Mouse (Mus musculus): ENCODE data around the gene Rbp7. TPM values are rescaled to one million over a fixed set of nuclear protein-coding genes. Genes with fewer than 3 reads are reported as not detected.
"Not testable (repeated sequence)": the region's sequence is repeated elsewhere in the genome, so short reads cannot be mapped to it uniquely, and the experiment has no call there.

Rbp7 gene
- polyA plus RNA-seq, 1 experiment from 2014 or later, result not detected

DNA sequence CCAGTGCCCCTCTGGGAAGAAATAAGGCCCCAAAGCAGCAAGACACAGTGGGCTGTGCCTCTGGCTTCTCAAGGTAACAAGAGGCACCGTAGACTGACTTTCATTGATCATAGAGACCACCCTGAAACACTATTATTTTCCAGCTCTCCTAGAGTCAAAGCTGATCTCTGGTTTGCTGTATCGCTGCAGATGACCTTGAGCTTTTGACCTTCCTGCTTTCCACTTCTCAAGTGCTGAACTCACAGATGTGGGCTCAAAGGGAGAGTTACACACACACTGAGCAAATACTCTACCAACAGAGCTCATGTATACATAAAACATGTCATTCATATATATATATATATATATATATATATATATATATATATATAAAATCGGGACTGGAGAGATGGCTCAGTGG is 4.1 kb downstream of the Rbp7 start:
- Histone ChIP-seq H3K27me3 (no peaks in the 10 kb centered on the region), H3K4me3 (no peak overlapping the region), H3K36me3 (no peaks in the 10 kb centered on the region), H3K4me2 (no peak overlapping the region), H3K27ac (no peak overlapping the region), H3K4me1 (replicated peaks) (peaks cover 9% of the 10 kb centered on the region), H3K9me3 (no peaks in the 10 kb centered on the region), H3K9ac (no peak overlapping the region)
- no peak for ATAC-seq (ENCODE audit: low FRiP score)
- WGBS, result 88% methylated on average over 3 of the region's 3 CpGs

DNA sequence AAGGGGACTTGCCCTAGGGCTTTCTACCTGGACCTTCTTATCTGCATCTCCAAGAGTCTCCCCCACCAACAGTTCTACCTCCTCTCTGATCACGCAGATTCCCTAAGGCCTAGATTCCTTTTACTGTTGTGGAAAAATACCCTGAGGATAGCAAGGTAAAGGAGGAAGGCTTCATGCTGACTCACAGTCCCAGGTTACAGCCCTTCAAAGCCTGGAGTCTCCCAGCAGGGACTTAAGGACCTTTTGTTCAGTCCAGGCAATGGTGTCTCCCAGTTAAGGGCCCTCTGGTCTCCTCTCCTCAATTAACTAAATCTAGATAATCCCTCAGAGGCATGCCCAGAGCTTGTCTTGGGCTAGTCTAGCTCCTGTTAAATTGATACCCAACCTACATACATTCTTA is 8.5 kb downstream of the Rbp7 start:
- peaks cover 22% of the 10 kb centered on the region for H3K4me1 ChIP-seq (replicated peaks)

DNA sequence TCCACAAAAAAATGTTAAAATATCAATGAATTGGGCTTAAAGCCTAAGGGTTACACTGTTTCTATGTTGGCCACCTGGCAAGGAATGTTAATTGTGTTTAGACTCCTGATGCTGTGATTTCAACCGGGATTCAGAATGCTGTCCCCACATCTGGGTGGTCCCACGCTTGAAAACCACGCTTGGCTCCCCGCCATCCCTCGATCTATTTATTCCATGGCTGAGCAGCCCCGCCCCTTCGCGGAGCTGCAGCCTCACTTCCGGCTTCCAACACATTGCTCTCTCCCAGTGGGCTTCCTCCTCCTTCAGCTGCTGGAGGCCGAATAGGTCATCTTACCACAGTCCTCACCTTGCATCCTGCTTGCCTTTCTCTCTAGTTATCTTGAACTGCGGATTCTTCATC is 8.9 kb downstream of the Rbp7 start:
- H3K36me3 ChIP-seq, result no peaks in the 10 kb centered on the region
- H3K9ac ChIP-seq, result peak overlapping the region; percentile 75
- peaks cover 22% of the 10 kb centered on the region for H3K4me1 ChIP-seq (replicated peaks)
- H3K9me3 ChIP-seq, result no peaks in the 10 kb centered on the region
- H3K4me2 ChIP-seq, result peak overlapping the region; percentile 60
- H3K4me3 ChIP-seq, result peak overlapping the region; percentile 31
- ATAC-seq (ENCODE audit: low FRiP score), result peak; percentile 74
- peak overlapping the region; percentile 96 for H3K27ac ChIP-seq
- WGBS, result 3% methylated on average over 11 of the region's 11 CpGs
- H3K27me3 ChIP-seq, result no peaks in the 10 kb centered on the region

More for the DNA sequence above, 8.5 kb downstream of the Rbp7 start:
- H3K9me3 ChIP-seq, result no peaks in the 10 kb centered on the region
- H3K4me2 ChIP-seq, result peak overlapping the region; percentile 60
- 0 out of 2 replicates have a peak overlapping the region, but pooled peaks have one; percentile 75 for H3K9ac ChIP-seq
- no peaks in the 10 kb centered on the region for H3K36me3 ChIP-seq
- no peak for ATAC-seq (ENCODE audit: low FRiP score)
- H3K27ac ChIP-seq, result peak overlapping the region; percentile 96
- WGBS, result 57% methylated on average over 1 of the region's 1 CpGs
- no peak overlapping the region for H3K4me3 ChIP-seq
- no peaks in the 10 kb centered on the region for H3K27me3 ChIP-seq

GRCm38 (mm10) chr4:149444964-149445701 is 9.6 kb downstream of the Rbp7 start:
- H3K4me3 ChIP-seq, result peak overlapping the region; percentile 31
- H3K4me1 ChIP-seq (replicated peaks), result peaks cover 22% of the 10 kb centered on the region
- no peaks in the 10 kb centered on the region for H3K9me3 ChIP-seq
- H3K36me3 ChIP-seq, result no peaks in the 10 kb centered on the region
- H3K9ac ChIP-seq, result peak overlapping the region; percentile 75
- H3K4me2 ChIP-seq, result peak overlapping the region; percentile 60
- no peaks in the 10 kb centered on the region for H3K27me3 ChIP-seq
- WGBS, result under 1% methylated on average over 36 of the region's 36 CpGs
- peak overlapping the region; percentile 96 for H3K27ac ChIP-seq
- peak; percentile 97 for ATAC-seq (ENCODE audit: low FRiP score)

- no peaks in the 10 kb centered on the region for H3K9me3 ChIP-seq
- no peaks in the 10 kb centered on the region for H3K36me3 ChIP-seq
- 0 out of 2 replicates have a peak, but pooled peaks have one; percentile 27 for ATAC-seq (ENCODE audit: low FRiP score)
- H3K4me2 ChIP-seq, result peak overlapping the region; percentile 60
- peak overlapping the region; percentile 31; the same call in 1 of the 2 replicates for H3K4me3 ChIP-seq
- peak overlapping the region; percentile 96 for H3K27ac ChIP-seq
- whole genome bisulfite sequencing, result 66% methylated on average over 1 of the region's 1 CpGs
- no peaks in the 10 kb centered on the region for H3K27me3 ChIP-seq
- peak overlapping the region; percentile 75 for H3K9ac ChIP-seq
- peaks cover 22% of the 10 kb centered on the region for H3K4me1 ChIP-seq (replicated peaks)
Measured at GRCm38 (mm10) chr4:149444465-149444864, 10.3 kb downstream of the Rbp7 start.

- no peak overlapping the region for H3K9ac ChIP-seq
- no peak overlapping the region for H3K27ac ChIP-seq
- ATAC-seq (ENCODE audit: low FRiP score), result no peak
- 62% methylated on average over 3 of the region's 3 CpGs for WGBS
- H3K4me3 ChIP-seq, result no peak overlapping the region
- no peaks in the 10 kb centered on the region for H3K9me3 ChIP-seq
- H3K4me2 ChIP-seq, result no peak overlapping the region
- H3K36me3 ChIP-seq, result no peaks in the 10 kb centered on the region
- peaks cover 22% of the 10 kb centered on the region for H3K4me1 ChIP-seq (replicated peaks)
- H3K27me3 ChIP-seq, result no peaks in the 10 kb centered on the region
Measured at GRCm38 (mm10) chr4:149442436-149442835, 12.3 kb downstream of the Rbp7 start.

- H3K36me3 ChIP-seq, result no peaks in the 10 kb centered on the region
- ATAC-seq (ENCODE audit: low FRiP score), result no peak
- H3K4me3 ChIP-seq, result no peak overlapping the region
- H3K27ac ChIP-seq, result no peak overlapping the region
- no peaks in the 10 kb centered on the region for H3K27me3 ChIP-seq
- WGBS, result 58% methylated on average over 8 of the region's 8 CpGs
- H3K4me2 ChIP-seq, result no peak overlapping the region
- H3K9ac ChIP-seq, result no peak overlapping the region
- no peaks in the 10 kb centered on the region for H3K9me3 ChIP-seq
- peaks cover 13% of the 10 kb centered on the region for H3K4me1 ChIP-seq (replicated peaks)
Measured at GRCm38 (mm10) chr4:149440576-149440975, 14.2 kb downstream of the Rbp7 start.

GRCm38 (mm10) chr4:149431887-149432286 is 22.9 kb downstream of the Rbp7 start:
- H3K4me2 ChIP-seq; H3K27me3 ChIP-seq; H3K27ac ChIP-seq; H3K9me3 ChIP-seq; H3K4me3 ChIP-seq; H3K4me1 ChIP-seq (replicated peaks); H3K9ac ChIP-seq; H3K36me3 ChIP-seq; ATAC-seq (ENCODE audit: low FRiP score): not testable (repeated sequence)
- 81% methylated on average over 1 of the region's 1 CpGs for WGBS

DNA sequence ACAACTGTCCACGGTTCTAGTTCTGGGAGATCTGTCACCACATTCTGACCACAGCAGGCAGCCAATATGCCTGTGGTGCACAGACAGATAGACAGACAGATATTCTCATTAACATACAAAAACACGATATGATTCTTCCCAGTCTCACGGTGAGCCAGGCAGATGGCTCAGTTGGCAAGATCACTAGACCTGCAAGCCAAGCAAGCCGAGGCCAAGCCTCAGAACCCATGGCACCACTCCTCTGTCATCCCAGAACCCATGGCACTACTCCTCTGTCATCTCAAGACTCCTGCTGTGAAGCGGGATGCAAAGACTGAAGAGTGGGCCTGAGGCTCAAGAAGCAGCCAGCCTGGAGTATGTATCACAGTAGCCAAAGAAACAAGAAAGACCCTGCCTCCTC is 25.2 kb downstream of the Rbp7 start:
- H3K27ac ChIP-seq, result no peak overlapping the region
- H3K9ac ChIP-seq, result no peak overlapping the region
- no peak overlapping the region for H3K4me3 ChIP-seq
- H3K9me3 ChIP-seq, result no peaks in the 10 kb centered on the region
- whole genome bisulfite sequencing, result 81% methylated on average over 5 of the region's 5 CpGs
- H3K4me1 ChIP-seq (replicated peaks), result peaks cover 7% of the 10 kb centered on the region
- H3K4me2 ChIP-seq, result no peak overlapping the region
- H3K27me3 ChIP-seq, result no peaks in the 10 kb centered on the region
- no peak for ATAC-seq (ENCODE audit: low FRiP score)
- H3K36me3 ChIP-seq, result no peaks in the 10 kb centered on the region

- Histone ChIP-seq H3K4me1 (replicated peaks) (peaks cover 30% of the 10 kb centered on the region), H3K36me3 (no peaks in the 10 kb centered on the region), H3K9ac (peak within 1 kb of the TSS; percentile 95), H3K4me3 (peak within 1 kb of the TSS; percentile 96), H3K9me3 (no peaks in the 10 kb centered on the region), H3K27me3 (no peaks in the 10 kb centered on the region), H3K27ac (peak within 1 kb of the TSS; percentile 99), H3K4me2 (peak within 1 kb of the TSS; percentile 89)
- WGBS, result under 1% methylated on average over 47 of the region's 50 CpGs
- peak; percentile 95 for ATAC-seq (ENCODE audit: low FRiP score)
Measured at GRCm38 (mm10) chr4:149426325-149427199, 28.2 kb downstream of the Rbp7 start, which contains the start of gene Ube4b. Gene Ube4b (minus strand): TSS chr4:149426749.

DNA sequence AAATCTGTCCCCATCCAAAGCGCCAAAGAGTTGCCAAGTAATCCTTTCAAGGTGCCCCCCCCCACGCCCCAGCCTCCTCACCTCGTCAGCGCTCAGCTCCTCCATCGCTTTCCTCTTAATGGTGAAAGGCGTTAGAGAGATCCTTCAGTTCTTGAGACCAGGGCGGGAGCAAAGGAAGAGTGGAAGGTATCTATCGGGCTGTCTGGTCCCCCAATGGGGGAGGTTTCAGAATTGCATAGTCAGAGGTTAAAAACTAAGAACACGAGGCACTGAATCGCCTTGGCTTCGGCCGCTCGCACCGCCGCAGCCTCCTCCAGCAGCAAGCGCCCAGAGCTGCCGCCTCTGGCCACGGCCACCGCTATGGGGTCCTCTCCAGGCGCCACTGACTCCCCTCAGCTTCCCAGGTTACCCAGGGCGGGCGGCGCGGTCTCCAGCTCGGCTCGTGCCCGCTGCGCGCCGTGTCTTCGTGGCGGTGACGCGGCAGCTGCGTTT is 28.9 kb downstream of the Rbp7 start:
- peaks cover 37% of the 10 kb centered on the region for H3K4me1 ChIP-seq (replicated peaks)
- H3K4me3 ChIP-seq, result peak overlapping the region; percentile 96
- peak overlapping the region; percentile 95 for H3K9ac ChIP-seq
- H3K4me2 ChIP-seq, result peak overlapping the region; percentile 89
- under 1% methylated on average over 35 of the region's 35 CpGs for WGBS
- no peaks in the 10 kb centered on the region for H3K27me3 ChIP-seq
- no peaks in the 10 kb centered on the region for H3K9me3 ChIP-seq
- ATAC-seq (ENCODE audit: low FRiP score), result peak; percentile 31
- H3K36me3 ChIP-seq, result no peaks in the 10 kb centered on the region
- peak overlapping the region; percentile 99 for H3K27ac ChIP-seq

- Histone ChIP-seq H3K27me3 (no peaks in the 10 kb centered on the region), H3K4me2 (peak overlapping the region; percentile 89), H3K9ac (peak overlapping the region; percentile 95), H3K4me1 (replicated peaks) (peaks cover 47% of the 10 kb centered on the region), H3K27ac (peak overlapping the region; percentile 40; the same call in 1 of the 2 replicates), H3K9me3 (no peaks in the 10 kb centered on the region), H3K36me3 (no peaks in the 10 kb centered on the region), H3K4me3 (peak overlapping the region; percentile 96)
- ATAC-seq (ENCODE audit: low FRiP score), result no peak
- WGBS, result under 1% methylated on average over 9 of the region's 9 CpGs
Measured at GRCm38 (mm10) chr4:149424755-149425154, 30.0 kb downstream of the Rbp7 start.
